Mouse (Mus musculus) megakaryocyte, embryonic 14.5 days (primary cell): ENCODE results near the gene Ccdc181.

ENCODE experiments used
- FLI1 ChIP-seq: IDR thresholded peaks from 2 replicates; pipeline ENCODE4 v1.6.1; 2012; ENCODE audit warnings: low read length, inconsistent platforms, mixed read lengths
- GATA1 ChIP-seq: IDR thresholded peaks from 3 replicates; pipeline ENCODE4 v1.6.1; 2012; ENCODE audit warnings: mixed read lengths, low read length, inconsistent platforms, borderline replicate concordance

GRCm38 (mm10) chr1:164322987-164323650 is 47.7 kb downstream of the Ccdc181 start:
- TF ChIP-seq FLI1 (no peak), GATA1 (no peak)
